Mouse (Mus musculus) naive thymus-derived CD4-positive, alpha-beta T cell, adult 2 months (primary cell): ENCODE measurements around the gene Pard3.
A peak's percentile ranks its signal among the peaks of the same experiment; 100 is the strongest.

Experiments used
- DNase-seq: peaks from one replicate; pipeline ENCODE4 v3.0.0-alpha.2; 2011; ENCODE audit warnings: low read depth

Gene Pard3

DNA sequence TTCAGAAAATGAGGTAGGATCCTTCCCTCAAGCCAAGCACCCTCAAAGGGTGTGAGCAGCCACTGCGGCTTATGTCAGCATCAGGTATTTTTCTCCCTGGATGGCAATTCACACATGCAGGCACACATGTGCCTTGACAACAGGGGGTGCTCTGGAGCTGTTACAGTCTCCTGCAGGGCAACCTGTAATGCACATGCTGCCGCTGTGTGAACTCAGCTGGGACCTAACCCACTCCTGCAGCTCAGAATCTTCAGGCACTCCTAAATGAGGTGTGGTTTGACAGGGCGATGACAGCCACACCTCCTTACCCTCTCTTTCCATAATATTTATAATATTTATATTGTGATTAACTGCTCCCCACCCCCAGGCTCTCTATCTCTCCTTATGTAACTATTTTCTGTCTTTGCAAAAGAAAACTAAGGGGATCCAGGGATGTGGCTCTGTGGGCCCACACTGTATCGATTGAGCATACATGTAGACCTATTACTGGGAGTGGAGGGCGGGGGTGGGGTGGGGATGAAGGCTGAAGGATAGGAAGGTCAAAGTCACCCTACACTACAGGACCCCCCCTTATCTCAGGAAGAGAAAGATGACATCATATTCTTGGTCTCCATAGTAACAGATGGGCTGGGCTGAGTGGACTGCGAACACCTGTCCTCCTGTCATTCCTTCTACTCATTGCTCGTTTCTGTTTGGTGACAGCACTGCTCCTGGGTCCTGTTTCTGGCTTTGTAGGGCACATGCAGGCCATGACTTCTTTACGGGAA is 375.1 kb downstream of the Pard3 start:
- peak; percentile 80 for DNase-seq

DNA sequence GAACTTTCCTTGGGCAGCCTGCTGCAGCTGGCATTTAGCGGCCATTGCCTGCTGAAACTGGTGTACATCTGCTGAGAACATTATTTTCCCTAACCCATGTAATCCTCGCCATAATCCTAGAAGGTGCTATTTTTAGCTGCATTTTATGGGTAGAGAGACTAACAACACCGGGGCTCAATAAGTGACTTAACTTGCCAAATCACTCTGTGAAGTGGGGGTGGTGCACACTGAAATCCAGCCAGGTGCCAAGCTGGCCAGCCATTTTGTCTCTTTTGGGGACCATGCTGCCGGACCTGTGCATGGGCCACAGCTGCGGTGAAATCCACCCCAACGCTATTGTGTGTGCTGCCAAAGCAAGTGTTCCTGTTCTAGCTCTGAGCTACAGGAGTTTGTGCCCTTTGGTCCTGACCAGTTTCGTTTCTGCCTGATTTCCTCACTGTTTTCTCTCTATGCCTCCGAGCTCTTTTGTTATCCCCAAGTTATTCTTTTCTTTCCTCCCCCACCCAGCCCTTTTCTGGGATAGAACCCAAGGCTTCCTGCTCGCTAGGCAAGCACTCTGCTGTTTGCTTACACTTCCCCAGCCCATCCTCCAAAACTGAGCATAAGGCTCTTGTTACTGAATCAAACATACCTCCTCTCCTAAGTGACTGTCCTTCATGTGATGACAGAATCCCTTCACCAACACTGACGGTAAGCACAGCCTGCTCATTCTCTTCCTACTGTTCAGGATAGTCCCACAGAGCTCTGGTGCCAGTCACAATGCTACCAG is 375.9 kb downstream of the Pard3 start:
- DNase-seq = no peak

DNA sequence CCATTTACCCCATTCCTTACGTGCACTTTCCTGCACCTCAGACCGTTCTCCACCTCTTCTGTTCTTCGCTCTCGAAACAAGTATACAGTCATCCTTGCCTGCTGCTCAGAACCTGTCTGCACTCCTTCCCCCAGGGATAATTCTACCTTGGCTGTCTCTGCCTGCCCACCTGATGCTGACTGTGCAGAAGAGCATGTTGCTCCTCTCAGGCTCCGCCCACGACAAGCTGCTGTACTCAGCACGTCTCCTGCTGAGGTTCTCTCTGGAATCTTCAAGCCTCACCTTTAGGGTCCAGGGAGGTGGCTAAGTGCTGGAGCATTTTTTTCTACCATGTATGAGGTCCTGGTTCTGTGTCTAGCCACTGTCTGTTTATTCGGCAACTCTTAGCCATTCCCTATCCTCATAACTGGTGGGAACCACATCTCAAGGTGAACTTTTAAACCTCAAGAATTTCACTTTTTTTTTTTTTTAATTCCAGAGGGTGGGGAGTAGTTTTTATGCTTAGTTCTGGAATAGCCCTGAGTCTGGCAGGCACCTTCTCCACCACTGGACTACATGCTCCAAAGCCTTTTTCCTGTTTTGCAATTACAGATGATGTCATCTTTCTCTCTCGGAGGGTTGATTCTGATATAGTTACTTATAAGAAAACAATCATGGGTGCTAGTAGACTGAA is 376.6 kb downstream of the Pard3 start:
- DNase-seq = no peak

DNA sequence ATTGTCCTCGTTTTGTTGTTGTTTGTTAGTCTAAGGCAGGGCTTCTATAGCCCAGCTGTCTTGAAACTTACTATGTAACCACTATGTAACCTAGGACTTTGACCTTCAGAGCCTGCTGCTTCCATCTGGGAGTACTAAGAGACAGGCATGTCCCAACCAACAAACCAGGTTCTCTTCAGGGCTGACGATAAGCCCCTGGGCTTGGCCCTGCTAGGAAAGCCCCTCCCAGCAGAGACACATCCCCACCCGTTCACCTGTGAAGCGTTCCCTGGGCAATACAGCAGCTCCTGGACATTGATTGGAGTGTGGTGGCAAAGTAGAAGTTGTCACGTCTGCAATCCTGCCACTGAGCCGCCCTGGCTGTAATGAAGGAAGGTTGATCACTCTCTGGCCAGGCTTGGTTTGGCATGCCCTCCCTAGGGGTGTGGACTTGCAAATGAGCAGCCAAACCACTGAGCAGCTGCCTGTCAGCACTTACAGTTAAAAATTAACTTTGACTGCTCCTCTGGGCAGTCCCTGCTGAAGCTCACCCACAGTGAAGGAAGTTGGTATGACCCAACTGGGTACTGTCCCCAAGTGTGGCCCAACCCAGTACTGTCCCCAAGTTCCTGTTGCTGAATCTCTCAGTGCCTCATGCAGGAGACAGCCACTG is 377.3 kb downstream of the Pard3 start:
- DNase-seq = no peak

DNA sequence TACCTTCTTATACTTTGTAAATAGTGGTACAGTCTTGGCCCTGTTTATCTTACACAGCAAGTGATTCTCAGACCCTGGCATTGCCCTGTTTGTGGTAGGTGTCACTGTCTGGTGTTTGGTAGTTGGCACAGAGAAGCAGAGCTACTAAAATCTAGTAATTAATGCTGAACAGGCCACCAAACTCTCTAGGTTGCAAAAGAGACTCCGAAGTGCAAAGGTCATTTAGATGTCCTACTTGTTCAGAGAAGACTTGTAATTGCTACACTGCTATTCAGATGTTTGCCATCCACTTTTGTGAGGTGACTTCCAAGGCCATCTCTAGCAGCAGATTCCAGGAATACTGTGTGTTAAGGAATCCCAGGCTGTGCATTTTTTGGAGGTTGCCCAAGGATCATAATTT is 383.7 kb downstream of the Pard3 start:
- DNase-seq = no peak

DNA sequence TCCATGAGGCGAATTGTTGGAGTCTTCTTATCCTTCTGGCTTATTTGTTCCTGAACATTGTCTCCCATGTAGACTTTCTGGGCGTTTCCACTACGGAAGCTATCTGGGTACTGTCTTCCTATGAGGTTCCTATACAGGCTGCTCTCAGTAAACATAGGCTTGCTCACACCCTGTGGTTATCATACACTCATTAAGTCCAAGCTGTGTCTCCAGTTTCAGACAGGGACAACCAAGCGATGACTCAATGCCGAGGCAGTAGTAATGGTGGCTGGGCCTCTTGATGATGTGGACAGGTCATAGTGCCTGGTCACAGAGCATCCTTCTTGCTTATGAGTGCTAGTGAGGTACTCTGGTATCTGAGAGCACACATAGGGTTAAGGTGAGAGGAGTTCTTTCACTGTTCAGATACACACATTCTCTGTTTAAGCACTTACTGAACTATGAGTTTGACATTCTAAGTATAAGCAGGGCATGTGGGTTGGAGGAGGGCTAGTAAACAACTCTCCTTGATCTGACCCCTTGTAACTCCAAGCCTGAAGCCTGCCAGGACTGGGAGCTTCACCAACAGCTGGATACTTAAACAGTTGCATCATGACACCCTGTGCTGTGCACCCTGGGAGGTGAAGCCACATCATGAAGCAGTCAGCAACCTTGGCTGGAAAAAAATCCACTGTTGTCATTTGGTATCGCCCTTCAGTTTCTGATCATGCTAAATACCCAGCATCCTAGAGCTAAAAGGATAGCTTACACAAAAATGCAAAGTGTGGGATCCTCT is 385.6 kb downstream of the Pard3 start:
- DNase-seq = no peak

DNA sequence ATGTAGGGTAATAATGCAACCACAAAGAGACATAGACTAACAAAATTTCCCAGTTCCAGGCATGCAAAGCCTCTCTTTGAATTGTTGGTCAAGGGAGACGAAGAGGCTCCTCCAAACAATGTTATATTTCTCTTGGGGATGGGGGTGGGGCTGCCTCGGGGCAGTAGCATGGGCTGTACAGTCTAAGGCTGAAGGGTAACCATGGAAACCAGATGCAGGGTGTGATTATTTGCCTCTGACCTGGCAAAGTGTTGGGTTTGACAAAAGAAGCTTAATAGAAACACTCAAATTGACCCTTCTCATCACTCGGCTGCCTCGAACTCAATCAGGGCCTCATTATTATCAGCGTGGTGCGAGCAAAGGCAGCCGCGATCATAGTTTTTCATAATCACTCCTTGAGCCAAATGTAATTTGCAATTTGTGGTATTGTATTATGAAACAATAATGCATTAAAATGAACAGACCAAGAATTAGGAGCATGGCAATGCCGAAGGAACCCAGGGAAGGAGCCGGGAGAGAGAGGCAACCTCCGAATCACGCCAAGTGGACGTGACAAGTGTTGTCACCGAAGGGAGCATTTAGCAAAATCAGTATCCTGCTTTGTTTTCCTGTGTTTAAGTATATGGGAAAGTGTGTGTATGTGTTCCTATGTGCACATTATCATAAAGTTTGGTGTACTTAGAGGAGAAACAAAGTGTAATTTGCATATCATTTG is 387.4 kb downstream of the Pard3 start:
- no peak for DNase-seq

DNA sequence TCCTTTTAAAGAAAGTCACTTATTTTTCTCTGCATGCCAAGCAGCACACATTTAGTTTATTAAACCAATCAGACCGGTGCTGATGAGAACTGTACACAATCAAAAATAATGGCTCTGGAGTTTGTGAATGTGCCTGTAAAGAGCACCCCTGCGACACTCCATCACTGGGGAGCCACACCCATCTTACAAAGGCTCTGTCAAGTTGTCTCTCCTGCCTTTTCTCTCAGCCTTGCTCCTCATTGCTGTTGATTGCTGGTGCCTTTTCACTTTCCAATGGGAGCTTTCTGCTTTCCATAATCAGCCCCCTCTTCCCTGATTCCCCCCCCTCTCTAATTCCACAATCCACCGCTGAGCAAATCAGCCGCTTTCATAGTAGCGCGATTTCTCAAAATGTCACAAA is 388.7 kb downstream of the Pard3 start:
- DNase-seq = no peak

DNA sequence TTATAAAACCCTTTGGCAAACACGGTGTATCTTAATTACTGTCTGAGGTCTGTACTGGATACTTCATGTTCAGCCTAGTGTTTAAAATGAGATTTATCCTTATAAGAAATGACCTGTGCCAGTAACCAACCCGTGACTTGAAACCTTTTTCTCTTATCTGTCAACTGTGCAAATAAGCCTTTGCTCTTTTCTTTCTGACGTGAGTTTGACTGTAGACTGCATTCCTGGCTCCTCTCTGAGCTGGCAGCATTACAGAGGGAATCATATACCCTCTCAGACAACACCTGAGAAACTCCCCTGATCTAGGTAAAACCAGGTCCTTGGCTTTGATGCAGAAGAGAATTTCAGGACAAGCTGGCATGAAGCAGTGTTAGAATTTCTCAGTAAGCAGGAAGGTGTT is 394.2 kb downstream of the Pard3 start:
- no peak for DNase-seq

DNA sequence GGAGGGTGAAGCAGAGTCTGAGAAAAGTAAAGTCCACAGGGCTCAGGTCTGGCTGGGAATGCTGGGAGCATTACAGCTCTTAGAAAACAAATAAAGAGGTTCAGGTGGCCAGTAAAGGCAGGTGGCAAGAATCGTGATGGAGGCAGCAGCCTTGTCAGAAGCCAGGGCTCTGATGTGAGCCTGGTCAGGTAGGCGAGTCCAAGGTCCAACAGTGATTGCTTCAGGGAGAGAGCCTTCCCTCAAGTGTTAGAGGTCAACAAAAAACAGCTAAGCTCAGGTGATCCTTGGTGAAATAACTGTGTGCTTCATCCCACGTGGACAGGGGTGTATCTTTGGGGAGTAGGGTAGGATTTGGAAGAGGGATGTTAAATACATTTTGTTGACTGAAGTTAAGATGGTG is 397.5 kb downstream of the Pard3 start:
- no peak for DNase-seq

DNA sequence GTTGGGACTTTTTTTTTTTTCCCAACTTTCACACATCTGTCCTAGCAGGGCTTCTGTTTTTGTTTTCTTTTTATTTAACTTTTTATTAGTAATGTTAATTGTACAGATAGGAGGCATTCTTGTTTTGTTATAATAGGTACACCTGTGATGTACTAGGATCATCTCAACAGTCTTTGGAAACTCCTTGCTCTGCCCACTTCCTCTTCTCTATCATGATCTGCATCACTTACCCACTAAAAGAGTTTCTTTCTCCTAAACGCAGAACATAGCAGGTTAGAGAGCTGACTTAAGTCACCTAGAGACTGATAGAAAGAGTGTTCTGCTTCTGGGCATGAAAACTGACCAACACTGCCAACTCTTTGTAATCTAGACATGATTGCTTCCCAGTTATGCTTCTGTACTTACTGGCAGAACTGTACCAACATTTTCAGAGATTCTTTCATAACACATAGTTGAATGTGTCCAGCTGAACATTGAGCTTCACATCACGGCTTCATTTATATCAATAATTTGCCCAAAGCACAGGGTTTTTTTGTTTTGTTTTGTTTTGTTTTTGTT is 398.8 kb downstream of the Pard3 start:
- DNase-seq = peak; percentile 29

DNA sequence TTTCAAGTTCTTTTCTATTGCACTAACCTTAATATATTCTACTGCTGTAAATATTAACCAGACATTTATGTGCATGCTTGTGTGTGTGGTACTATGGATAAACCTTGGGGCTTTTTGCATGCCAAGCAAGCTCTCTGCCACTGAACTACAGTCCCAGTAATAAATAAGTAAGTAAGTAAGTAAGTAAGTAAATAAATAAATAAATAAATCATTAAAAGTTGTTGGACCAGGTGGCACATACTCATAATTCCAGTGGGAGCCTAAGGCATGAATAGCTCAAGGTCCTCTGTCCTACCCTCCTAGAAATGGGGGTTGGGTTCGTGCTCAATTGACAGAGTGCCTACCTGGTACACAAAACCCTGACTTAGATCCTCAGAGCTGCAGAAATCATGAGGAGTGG is 400.6 kb downstream of the Pard3 start:
- DNase-seq = no peak

DNA sequence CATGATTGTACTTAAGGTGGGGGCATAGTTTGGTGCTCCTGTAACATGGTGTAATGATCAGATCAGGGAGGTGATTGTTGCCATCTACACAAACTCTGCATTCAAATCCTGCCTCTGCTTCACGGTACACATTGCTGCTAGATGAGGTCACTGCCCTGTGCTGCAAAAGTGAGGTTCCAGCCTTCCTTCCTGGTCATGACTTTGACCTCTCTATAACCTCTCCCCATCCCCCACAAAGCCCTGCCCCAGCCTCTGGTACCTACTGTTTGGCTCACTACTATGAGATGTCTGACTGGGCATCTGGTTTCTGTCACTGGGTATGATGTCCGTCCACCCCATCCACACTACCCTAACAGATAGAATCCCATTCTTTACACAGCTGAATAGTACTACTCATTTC is 408.5 kb downstream of the Pard3 start:
- no peak for DNase-seq

DNA sequence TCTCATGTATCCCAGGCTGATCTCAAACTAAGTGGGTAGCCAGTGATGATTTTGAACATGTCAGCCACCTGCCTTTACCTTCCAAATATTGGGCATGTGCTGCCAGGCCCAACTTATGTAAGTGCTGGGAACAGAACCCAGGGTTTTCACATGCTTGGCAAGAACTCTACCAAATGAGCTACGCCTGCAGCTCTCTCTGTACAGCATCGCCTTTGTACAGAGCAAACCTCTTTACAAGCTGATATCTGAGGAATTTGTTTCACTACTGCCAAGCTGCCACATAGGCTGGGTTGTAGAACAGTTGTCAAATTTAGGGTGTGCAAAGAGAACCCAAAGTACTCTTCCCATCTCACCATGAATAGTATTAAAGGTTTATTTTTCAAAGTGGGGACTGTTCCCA is 416.3 kb downstream of the Pard3 start:
- no peak for DNase-seq

DNA sequence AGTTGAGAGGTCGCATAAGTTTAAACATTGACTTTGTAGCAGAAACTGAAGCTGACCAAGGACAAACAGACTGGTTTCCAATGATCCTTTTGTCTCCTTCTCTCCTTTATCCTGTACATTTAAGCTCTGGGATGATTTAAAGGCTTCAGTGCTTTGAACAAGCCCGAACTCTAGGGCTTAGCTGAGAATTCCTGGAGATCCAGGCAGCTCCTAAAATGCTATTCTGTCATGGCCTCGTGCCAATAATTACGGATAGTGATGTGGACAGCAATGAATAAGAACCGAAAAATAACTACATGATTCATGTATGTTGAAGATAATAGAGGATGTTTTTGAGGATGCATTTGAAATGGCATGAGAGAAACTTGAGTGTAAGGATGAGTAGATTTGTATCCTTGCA is 421.9 kb downstream of the Pard3 start:
- no peak for DNase-seq

DNA sequence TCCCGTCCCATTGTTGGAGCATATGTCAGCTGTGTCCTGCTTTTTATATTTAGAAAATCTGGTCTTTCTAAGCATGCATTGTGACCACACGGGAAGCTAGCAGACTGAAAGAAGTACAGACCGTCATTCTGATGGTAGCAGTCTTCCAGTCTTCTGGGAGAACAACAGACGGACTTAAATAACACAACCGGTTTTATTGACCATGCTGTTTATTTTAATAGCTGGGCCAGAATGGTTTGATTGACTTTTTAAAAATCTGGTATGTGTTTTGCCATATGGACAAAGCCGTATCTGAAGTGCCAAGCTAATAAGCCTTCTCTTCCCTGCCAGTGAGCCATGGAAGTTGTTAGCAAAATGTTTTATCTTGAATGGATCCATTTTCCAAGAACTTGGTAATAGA is 428.3 kb downstream of the Pard3 start:
- no peak for DNase-seq

DNA sequence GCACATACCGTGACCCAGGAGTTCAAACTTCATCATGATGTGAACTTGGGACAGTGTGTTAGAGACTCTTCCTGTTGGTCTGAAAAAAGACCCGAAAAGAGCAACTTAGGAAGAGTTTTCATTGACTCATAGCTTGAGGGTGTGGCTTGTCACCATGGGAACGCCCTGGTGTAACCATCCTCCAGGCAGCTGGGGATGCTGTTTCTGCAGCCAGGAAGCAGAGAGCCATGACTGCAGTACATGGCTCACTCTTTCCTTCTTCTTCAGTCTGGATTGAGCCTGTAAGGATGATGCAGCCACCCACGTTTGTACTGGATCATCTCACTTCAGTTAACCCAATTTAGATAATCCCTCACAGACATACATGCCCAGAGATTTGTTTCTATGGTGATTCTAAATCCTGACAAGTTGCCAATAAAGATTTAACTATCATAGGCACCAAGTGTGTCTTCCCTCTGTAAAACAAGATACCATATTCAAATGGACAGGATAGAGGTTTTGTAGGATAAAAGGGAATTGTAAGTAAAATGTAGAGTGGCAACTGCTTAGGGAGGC is 431.6 kb downstream of the Pard3 start:
- peak; percentile 49 for DNase-seq

DNA sequence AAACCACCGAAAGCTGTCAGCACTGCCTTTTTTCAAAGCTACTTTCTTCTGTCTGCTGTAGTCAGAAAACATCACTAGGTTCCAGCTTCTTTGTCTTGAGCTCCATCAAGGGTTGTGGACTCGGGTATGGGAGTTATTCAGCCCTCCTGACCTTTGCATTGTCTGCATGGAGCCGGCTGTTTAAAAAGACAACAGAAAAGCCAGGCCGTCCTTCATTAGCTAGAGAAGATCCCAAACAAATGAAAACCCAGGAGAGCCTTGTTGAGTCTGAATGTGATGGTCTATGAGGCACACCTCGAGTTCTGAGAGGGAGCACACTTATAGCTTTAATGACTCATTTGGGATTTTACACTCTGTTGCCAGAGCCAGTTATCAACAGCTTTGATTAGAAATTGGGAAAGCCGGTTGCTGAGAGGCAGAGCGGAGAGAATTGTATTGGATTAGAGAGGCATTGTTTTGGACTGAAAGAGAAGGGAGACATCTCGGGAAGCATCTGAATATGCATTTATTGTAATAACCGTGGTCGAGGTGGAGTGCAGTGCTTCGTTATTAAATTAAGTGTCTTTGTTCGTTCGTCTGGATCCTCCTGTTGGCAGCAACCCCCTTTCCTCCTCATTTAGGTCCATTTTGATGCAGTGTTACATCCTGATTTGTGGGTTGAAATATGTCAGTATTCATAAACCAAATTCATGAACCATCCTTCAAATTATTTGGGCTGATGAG is 435.5 kb downstream of the Pard3 start:
- no peak for DNase-seq

DNA sequence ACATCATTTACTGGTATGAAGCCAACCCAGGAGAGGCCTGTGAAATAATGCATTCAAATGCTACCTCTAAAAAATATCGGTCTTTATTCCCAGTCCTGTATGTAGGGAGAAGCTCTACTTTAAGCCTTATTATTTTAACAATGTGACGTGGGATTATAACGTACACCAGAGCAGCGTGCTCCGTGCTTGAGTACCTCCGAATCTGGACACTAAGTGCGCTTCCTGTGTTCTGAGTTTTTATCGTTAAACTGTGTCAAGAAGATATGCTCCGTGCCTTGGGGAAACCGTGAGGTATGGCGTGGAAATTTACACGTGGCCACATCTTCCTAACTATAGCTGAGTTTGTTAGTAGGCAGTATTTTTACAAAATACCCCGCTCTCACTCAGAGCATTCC is 436.0 kb downstream of the Pard3 start:
- DNase-seq = peak; percentile 53

DNA sequence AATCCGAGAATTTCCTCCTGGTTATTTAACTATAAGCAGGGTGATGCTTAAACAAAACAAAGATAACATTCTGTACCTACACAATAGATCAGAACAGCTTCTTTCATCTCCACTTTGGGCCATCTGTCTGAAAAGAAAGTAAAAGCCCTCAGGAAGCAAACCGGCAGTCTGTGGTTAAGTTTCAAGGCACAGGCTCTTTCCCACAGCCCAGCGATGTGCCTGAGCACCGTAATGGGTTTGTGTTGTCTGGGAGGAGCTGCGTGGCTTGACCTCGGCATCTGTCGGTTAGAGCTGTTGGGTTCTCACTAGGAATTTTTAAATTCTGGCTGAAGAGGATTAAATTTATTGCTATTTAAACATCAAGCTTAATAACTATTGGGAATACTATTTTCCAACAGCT is 436.5 kb downstream of the Pard3 start:
- DNase-seq = peak; percentile 75
